In the genomic region with DNA sequence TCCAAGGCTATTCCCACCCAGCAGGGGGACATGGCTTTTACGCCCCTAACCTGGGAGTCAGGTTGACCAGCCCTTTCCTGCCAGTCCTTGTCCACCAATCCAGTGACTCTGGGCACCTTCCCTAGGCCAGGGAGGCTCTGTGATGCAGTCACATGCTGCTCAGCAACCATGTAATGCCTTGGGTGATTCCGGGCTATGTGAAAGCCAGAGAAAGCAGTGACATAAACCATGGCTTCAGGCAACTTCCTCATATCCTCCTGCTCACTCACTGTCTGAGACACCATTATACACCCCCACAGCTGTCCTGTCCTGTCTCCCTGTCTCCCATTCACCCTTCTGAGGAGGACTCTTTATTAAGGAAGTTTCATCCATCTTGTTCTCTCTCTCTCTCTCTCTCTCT, we compare ENCODE assay signal across 29 mouse cellular contexts. TPM values are rescaled to one million over a fixed set of nuclear protein-coding genes. Genes with fewer than 3 reads are reported as not detected.
"Had no signal": no experiment of that assay in that cellular context is flagged by ENCODE, and none has a peak within 500 bp of the region (broad histone marks: within the 10 kb centered on the region; RNA-seq: fewer than 3 reads in every experiment).

A gene (minus strand): TSS at position 101 of the 400 bp plus-strand sequence.

- H3K36me3 ChIP-seq: limb, embryonic 10.5 days; limb, embryonic 13.5 days; liver, embryonic 12.5 days; liver, embryonic 15.5 days; lung, embryonic 15.5 days had no signal

- H3K4me1 ChIP-seq: liver, embryonic 12.5 days; liver, embryonic 15.5 days; lung, embryonic 15.5 days; megakaryocyte, embryonic 14.5 days had no signal

- H3K27ac ChIP-seq: limb, embryonic 10.5 days; limb, embryonic 13.5 days; liver, embryonic 12.5 days; liver, embryonic 15.5 days; lung, embryonic 15.5 days; stomach, postnatal 0 days had no signal

- H3K4me3 ChIP-seq: limb, embryonic 10.5 days; limb, embryonic 13.5 days; liver, embryonic 12.5 days; liver, embryonic 15.5 days; lung, embryonic 15.5 days; megakaryocyte, embryonic 14.5 days had no signal

- ATAC-seq: inflammation-experienced regulatory T-cells, adult 6 months; intestine, embryonic 16.5 days; liver, embryonic 12.5 days had no signal

- H3K9ac ChIP-seq: limb, embryonic 13.5 days; liver, embryonic 12.5 days; liver, embryonic 15.5 days; lung, embryonic 15.5 days had no signal

- H3K4me2 ChIP-seq: limb, embryonic 13.5 days; liver, embryonic 12.5 days; liver, embryonic 15.5 days; lung, embryonic 15.5 days had no signal

- H3K9me3 ChIP-seq: limb, embryonic 10.5 days; limb, embryonic 13.5 days; liver, embryonic 12.5 days; liver, embryonic 15.5 days; lung, embryonic 15.5 days; megakaryocyte, embryonic 14.5 days had no signal

- DNase-seq: kidney, adult 18-20 months; kidney, adult 9 months; kidney, postnatal 14 days; kidney, postnatal 4 days; liver; lung, adult 18-20 months; lung, postnatal 10 days; lung, postnatal 36 days; right cerebral cortex, adult 18-20 months; right cerebral cortex, postnatal 14 days; right cerebral cortex, postnatal 4 days; thymus, adult 18-20 months; thymus, postnatal 4 days had no signal

RNA-seq across cellular contexts. Expression of the gene that starts here (rescaled TPM):
- total RNA-seq: layer of hippocampus, adult 18-20 months; layer of hippocampus, postnatal 14 days; left cerebral cortex, adult 8-10 months; left cerebral cortex, postnatal 14 days had no signal
- polyA plus RNA-seq: inflammation-experienced regulatory T-cells, adult 6 months; intestine, embryonic 16.5 days; kidney, embryonic 16.5 days; limb, embryonic 10.5 days; limb, embryonic 13.5 days; liver, embryonic 12.5 days; liver, embryonic 15.5 days; lung, embryonic 15.5 days; neural tube, embryonic 14.5 days; stomach, embryonic 14.5 days; stomach, postnatal 0 days had no signal
